Mouse (Mus musculus) embryo, embryonic 11 days (tissue): ENCODE results near the gene Mtor.
A peak's percentile ranks its signal among the peaks of the same experiment; 100 is the strongest.

ENCODE experiments used
- DNase-seq: peaks from one replicate; pipeline ENCODE4 v3.0.0-alpha.2; 2015

Mtor gene

DNA sequence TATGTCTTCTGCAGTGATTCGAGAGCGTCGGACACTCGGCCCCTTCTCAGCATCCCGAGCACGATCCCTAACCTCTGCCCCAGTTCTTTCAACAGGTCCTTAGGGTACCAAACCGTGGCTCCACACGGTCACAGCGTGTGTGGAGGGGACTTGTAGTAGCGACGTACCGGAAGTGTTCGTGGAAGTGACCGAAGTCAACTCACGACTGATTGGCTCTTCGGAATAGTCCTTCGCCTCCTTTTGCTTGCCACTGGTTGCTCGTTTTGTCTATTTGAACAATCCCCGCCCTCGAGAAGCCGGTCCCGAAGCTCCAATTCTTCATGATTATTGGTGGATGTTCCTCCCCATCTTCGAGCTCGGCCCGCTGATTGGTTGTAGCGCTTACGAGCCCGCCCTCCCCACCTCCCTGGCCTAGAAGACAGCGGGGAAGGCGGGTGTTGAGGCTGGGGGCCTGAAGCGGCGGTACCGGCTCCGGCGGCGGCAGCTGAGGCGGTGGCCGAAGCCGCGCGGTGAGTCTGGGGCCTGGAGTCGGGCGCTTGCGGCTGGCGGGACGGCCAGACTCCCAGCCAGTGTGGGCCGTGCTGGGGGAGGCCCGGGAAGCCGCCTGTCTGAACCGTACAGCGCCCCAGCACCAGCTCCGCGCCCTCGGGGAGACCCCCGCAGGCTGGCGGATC is at the start of gene Mtor:
Gene Mtor, plus strand, starts transcription at position 433 of the 674 bp plus-strand sequence.
- peak; percentile 98 for DNase-seq

DNA sequence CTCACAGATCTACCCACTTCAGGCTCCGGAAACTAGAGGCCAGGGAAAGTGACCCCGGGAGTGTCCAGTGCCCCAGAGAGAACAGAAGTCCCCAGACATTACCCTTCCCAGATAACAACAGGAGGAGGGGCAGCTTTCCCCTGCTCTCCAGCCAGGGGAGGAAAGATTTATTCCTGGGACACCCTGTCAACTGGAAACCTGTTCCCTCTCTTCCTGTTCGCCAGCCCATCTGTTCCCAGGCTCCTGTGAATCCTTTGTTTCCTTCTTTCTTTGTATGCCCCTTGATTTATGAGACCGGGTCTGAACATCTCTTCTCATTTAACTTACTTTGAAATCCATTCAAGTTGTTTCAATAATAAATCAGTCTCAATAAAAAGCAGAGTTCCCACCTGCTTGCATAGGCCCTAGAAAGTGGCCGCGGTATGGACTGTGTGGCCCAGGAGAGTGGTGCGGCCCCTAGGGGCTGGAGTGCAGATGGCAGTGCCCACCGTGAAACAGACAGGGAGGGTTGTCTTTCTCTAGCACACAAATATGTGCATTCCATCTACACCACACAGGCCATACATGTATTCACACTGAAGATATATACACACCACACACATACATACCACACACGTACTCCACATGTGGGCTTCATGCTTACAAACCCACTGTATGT is 48.8 kb upstream of the Mtor start:
- DNase-seq, result peak; percentile 64

DNA sequence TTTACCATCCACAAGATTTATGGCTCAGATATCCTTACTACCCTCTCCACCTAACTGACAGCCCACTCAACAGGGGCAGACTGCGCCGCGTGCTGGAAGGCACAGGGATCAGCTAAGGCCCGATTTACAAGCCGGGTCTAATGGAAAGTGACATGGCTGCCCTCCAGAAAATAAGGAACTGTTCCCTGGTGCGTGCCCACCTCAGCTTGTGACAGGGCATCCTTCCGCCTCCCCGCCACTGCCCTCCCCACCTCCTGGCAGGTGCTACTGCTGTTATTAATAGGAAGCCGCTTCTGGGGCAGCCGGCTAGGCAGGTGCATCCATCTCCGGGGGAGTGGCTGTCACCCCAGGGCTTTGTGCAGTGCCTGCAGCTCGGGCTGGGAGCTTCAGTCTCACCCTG is 45.0 kb upstream of the Mtor start:
- DNase-seq, result no peak

DNA sequence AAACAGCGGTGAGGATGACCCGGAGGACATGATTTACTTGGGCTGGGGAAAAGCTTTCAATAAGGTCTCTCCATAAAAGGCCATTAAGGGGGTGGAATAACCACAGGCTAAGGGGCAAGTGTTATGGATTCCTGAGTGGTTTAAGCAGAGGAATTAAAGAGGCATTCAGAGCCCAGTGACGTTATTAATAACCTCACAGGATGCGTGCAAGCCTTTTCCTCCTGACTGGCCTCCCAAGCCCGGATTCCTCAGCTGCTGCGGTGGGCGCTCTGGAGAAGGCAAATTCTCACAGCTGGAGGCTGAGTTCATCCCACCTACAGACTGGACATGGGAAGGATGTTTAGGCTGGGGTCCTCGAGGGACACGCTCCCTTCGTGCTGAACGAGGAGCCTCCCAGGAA is 43.7 kb upstream of the Mtor start:
- peak; percentile 57 for DNase-seq

DNA sequence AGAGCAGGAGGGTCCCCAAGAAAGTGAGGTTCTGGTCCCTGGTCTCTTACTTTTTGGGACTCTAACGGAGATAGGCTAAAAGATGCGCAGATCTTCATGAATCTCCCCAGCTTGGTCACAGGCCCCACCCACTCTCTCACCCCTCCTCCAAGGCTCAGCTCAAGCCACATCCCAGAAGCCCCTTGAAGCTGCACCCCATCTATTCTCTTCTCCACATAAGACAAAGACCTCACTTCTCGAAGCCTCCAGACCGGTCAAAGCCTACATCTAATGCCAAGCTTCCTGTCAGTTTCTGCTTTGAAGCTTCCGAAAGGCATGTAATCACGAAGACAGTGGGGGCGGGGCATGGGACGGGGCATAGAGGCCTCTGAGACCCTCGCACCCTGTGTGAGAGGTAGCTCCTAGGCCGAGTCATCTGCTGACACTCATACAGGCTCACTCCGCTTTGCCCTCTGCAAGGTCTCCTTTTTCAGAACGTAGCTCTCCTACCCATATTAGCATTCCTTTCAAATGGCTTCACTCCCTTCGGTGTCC is 43.1 kb upstream of the Mtor start:
- peak; percentile 52 for DNase-seq

DNA sequence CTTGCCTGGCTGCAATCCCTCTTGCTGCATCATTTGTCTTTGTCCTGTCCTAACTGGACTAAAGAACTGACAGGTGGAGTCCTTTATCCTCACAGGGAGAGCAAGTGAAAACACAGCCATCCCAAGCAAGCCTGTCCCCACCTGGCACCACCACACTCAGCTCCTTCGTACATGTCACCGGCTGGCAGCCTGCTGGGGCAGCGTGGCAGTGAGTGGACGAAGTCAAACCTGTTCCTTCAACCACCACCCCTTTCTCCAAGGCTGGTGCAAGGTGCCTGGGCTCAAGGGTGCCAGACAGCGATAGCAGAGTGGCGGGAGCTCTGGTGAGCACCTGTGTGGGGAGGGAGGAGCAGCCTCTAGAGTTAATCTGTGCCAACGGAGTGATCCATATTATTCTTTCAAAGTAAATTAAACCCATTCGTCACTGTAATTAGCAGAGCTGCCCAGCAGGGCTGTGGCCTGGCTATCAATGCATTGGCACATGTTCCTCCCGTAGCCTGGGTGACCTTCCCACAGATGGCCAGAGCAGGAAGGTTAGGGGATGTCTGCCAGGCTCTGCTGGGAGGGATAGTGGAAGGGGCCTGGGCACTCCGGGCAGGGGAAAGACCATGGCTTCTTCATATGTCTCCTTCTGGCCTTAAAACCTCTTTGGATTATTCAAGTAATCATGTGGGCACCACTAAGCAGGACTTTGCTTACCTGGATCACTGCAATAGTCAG is 40.0 kb upstream of the Mtor start:
- DNase-seq, result no peak

DNA sequence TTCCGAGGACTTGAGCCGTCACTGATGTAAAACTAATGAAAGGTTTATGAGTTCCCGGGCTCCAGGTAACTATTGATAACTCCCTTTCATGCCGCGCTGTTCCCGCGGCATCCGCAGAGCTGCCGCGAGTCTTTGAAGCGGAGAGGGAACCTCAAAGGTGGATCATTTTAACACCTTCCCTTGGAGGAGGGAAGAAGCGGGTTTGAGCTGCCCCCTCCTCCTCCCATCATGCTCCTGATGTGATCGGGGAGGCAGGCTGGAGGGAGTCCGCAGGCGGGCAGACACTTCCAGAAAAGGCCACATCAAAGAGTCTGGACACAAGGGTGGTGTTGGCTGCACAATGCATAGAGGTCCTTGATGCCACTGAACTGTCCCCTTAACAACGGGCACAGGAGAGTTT is 32.8 kb upstream of the Mtor start:
- DNase-seq, result no peak

DNA sequence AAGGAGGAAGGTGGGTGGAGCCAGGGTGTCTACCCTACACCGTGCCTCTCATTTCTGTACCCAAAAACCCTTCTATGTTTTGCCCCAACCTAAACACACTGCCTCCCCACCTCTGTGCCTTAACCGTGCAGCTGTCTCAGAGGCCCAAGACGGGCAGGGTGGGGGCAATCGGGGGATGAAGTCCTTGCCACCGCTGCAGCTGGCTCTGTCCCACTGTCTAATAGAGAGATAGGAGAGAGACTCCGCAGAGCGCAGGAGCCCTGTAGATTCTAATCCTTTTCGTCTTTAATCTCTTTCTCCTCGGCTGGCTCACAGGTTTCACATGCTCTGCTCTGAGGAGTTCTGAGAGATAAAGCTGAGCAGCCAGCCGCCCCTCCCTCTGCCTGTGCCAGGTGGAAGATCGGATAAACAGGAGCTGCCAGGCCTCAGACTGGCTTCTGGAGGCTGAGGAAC is 31.3 kb upstream of the Mtor start:
- no peak for DNase-seq

DNA sequence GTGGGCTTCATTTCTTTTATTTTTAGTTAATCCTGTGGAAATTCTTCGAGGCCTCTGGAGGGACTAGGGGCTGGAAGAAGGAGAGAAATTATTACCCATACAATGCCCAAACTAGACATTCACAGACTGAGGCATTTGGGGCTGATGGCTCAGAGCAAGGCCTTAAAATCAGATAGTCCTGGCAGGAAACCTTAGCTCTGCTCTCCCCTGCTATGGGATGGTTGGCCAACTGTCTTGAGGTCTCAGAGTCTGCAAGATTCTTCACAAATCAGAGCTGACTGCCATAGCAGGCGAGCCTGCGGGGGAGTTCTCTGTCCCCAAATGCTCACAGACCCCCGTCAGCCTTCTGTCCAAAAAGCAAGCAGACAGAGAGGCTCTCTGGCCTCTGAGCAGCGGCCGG is 30.9 kb upstream of the Mtor start:
- DNase-seq, result no peak

DNA sequence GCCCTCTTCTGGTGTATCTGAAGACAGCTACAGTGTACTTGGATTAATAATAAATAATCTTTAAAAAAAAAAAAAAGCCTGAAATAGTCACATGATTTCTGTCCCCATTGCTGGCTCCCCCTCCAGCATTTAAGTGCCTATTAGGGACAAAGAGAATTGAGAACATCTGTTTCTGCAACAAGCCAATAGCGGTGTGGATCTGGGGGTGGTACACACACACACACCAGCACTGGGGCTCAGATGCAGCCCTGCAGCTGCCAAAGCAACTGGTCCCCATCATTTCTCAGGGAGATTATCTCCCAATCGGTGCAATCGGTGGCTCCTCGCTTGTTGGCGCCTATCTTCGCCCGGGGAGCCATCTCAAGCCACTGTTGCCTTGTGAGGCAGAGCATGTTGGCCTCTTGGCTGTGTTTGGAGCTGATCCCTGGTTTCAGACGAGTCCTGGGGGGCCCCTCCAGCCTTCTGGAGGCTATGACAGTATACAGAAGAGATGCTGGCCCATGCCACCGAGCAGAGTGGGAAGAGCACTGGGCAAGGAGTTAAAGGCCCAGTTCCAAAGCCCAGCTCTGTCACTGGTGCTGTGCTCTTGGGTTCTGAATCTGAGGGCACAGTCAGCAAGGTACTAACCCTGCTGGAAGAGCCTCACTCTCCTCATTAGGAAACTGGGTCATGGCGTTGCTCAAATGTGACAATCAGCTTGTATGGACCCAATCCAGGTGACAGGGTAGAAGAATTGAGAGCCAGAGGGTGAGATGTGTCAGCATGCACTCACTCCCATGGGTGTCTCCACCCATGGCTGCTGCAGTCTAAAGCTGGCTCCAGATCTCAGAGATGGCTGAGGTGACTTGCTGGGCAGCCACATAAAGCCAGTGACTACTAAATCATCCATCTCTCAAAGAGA is 21.2 kb upstream of the Mtor start:
- DNase-seq, result no peak

DNA sequence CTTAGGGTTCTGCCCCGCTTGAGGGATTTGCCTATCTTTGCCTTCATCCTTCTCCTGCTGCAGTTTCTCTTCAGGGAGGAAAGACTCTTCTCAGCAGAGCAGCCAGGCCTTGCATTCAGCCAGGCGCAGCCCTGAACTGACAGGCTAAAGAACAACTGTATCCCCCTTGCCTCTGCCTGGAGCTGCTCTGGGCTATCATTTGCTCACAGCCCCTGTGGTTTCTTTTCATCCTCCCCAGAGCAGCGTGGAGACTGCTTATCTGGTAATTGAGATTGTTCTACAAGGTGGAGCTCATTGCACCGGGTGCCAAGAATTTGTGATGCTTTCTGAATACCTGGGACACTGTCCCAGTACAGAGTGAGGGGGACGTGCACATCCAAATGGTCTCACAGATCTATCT is 19.9 kb upstream of the Mtor start:
- no peak for DNase-seq

DNA sequence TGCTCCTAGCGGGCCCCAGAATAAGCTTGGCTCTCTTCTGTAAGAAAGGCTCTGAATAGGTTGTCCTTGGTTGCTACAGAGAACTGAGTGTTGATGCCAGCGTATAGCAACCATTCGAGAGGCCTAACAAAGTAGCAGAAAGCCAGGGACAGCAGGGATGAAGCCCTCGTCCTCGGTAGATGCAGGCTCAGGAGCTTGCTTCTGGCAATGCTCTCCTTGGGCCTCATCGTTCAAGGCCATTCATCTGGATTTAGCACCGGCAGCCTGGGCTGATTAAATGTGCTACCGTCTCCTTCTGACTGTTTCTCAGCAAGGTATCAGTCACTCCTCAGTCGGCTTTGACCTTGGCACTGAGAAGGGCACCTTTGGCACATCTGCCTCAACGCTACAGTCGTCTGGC is 19.3 kb upstream of the Mtor start:
- DNase-seq, result no peak

DNA sequence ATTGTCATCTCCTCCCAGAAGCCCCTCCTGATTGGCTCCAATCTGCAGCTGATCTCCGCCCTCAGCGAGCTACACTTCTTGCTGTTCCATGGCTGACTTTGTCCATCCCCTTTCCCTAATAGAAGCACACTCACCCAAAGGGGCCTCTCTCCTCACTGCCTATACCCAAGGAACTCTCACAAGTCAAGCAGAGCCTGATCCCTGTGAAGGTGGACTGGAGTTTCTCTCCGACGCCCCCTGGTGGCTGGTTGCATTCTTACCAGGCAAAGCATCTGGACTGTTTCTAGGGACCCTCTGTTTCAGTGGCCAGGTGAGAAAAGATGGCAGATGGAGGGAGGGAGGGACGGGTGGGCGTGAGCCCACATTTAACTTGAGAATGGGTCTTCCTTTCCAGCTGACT is 18.7 kb upstream of the Mtor start:
- peak; percentile 84 for DNase-seq

DNA sequence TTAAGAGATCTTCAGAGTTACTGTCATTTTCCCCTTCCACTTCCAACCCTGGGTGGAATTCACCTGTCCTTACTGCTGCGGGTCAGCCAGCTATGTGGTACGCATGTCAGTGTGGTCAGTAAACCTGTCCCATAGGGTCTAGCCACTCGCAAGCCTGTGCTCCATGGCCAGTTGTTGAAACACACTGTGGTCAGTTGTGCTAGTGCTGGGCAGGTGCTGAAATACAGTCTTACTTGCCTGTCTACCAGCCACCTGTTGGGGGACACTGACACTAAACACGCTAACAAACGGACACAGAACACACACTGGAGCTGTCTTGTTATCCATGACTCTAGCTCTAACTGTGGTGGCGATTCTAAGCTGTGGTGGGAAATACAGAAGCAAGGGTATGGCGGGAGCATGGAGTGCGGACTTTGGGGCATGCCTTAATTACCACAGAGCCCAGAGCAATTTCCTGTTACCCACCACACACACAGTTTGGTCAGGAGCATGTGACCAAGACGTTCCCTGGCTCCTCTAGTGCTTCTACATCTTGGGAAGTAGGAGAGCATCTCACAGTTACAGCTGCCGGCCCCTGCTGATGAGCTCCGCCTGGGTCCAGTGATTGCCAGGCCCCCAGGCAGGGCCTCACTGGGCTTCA is 17.4 kb upstream of the Mtor start:
- no peak for DNase-seq

DNA sequence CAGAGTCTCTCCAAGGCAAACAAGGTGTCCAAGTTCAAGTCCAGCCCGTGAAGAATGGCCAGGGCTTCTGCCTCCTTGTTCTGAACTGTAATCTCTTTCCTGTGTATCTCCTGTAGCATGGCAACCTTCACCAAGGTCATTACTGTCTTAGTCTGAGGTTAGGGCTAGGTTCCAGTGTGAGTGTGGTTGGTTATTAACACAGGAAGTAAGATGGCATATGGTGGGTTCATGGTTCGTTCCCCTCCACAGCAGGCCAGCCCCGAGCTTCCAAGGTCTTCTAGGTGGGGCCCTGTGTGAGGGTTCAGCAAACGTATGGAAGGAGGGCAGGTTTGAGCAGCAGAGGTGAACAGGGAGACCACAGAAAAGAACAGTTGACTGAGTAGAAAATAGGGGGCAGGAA is 15.9 kb upstream of the Mtor start:
- DNase-seq, result no peak

DNA sequence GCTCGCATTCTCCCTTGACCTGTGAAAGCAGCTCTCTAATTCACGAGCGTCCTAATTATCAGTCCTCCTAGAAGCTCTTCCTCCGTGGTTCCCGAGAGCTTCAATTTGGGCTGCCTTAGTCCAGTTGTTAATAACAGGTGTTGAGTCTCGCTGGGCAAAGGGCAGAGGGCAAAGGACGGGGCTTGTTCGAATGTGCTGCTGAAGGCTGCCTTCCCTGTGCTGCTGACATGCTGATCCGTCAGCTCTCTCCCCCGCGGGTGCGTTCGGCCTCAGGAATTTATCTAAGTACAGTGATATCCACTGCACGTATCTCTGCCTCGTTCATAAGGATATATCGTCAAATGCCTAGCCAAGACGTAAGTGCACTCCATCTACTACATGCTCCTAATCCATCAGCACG is 15.1 kb upstream of the Mtor start:
- no peak for DNase-seq

DNA sequence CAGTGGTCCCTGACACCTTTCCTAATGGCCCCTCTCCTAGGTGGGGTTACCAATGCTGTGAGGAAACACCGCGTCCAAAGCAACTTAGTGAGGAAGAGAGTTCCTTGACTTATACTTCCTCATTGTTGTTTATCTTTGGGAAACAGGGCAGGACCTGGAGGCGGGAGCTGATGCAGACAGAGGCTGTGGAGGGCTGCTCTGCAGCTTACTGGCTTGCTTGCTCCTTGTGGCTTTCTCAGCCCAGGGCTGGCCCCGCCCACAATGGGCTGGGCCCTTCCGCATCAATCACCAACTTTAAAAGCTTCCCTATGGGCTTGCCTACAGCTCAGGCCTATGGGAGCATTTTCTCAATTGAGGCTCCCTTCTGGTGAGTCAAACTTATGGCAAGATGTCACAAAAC is 14.6 kb upstream of the Mtor start:
- DNase-seq, result no peak

DNA sequence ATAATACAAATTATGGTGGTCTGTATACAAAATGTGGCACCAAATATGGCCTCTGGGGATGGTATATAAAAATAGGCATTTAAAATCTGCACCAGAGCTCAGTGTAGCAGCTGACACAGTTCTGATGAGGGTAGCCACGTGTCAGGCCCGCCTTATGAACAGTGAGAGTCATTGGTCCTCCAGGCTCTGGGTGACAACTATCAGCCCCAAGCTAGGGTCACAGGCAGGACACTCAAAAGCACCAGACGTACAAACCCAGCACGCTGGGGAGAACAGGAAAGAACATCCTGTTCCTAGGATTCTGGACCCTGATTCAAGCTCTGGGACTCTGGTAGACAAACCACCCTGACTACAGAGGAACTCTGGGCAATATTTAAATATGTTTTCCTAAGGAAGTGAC is 13.9 kb upstream of the Mtor start:
- DNase-seq, result no peak

DNA sequence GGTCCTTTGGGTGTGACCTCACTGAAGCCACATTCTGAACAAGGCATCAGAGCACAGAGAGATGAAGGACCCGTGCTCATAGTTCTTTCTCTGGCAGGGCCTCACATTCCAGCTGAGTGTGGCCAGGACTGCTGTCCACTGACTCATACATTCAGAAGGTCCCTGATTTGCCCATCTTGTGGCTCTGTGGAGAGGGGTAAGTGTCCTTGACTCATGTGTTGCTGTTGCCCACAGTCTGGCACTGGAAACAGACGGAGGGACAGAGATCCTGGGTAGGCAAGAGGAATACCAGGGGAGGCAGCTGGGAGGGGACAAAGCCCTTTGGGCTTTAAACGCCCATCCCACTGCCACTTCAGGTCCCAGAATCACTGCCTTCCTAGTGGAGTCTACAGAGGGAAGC is 13.3 kb upstream of the Mtor start:
- no peak for DNase-seq

DNA sequence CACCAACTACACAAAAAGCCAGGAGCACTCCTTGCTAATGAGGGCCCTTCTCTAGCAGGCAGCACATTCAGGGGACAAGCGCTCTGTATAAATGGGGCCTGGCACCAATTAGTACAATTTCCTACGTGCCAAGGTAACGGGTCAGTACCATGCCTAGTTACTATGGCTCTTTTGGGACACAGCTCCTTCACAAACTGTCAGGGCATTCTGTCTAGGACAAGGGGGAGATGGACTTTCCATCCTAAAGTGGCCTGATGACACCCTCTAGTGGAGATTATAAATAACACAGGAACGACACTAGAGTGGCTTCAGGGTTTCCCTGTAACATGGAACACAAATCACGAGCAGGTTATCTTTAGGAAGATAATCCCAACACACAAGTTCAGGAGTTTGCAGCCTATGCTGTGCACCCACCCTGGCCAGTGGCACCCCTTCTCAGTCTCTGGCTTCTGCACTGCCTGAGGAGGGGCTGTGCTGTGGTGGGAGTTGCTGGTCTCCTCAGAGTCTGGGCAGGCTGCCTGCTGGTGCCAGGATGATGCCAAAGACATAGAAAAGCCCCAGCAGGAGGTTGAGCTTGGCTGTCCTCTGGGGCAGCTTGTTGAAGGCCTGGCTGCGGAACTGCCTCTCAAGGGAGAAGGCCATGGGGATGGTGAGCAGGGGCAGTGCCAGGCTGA is 12.6 kb upstream of the Mtor start:
- peak; percentile 67 for DNase-seq

DNA sequence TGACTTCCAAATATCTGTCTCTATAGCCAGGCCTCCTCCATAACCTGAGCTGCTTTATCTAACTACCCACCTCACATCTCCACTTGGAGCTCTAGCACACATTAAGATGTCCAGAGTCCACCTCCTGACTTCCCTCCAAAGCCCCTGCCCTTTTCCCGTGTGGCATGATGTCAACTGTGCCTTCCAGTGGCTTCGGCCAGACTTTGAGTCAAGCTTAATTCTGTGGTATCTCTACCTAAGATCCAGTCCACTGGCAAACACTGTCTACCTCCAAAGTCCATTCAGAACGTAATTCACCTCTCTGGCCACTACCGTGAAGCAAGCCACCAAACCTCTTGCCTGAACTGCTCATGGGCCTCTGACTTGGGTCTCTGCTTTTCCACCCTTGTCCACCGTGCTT is 6.5 kb upstream of the Mtor start:
- no peak for DNase-seq

DNA sequence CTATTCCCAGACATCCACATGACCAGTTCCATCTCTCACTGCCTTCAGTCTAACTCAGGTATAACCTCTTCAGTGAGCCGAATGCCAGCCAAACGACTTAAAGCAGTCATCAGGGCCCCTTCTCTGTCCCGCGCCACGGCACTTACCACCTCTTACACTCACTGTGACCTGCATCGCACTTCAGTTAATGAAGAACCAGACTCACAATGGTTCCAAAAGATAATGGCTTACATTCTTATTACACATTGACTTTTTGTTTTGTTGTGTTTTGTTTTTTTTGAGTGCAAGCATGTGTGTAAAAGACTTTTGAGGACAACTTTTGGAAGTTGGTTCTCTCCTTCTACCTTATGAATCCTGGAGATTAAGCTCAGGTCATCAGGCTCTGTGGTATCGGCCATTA is 5.8 kb upstream of the Mtor start:
- DNase-seq, result no peak
